Mouse (Mus musculus) gastrocnemius, postnatal 4 days (tissue): ENCODE measurements around the gene Dnaaf5. TPM values are rescaled to one million over a fixed set of nuclear protein-coding genes. Genes with fewer than 3 reads are reported as not detected.

ENCODE experiments used
- DNase-seq, 2 experiments: peaks; one replicate each; pipeline ENCODE4 v3.0.0; 2021 to 2022; ENCODE audit warnings: low spot score in 2 of 2, mixed read lengths in 2 of 2
- total RNA-seq, 2 experiments: library from RNA; stranded (reverse); gene quantifications; 2 replicates each; pipeline ENCODE4 v1.2.3; 2021

Gene Dnaaf5
- total RNA-seq, 2 experiments from 2014 or later = 10.3 to 10.4 TPM

DNA sequence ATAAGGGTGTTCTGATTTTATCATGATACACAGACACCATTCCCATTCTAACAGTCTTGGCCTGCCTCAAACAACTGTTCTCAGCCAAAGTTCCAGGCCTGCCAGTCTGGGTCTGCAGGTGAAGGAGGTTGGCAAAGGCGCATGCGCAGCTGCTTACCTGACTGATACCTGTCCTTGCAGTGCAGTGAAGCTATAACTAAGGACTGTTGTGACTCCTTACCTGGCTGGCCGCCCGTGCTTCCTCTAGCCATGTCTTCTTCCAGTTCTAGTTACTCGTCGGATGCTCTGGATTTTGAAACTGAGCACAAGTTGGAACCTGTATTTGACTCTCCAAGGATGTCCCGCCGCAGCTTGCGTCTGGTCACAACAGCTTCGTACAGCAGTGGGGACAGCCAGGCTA, 73.3 kb downstream of the Dnaaf5 start:
- no peak for DNase-seq

DNA sequence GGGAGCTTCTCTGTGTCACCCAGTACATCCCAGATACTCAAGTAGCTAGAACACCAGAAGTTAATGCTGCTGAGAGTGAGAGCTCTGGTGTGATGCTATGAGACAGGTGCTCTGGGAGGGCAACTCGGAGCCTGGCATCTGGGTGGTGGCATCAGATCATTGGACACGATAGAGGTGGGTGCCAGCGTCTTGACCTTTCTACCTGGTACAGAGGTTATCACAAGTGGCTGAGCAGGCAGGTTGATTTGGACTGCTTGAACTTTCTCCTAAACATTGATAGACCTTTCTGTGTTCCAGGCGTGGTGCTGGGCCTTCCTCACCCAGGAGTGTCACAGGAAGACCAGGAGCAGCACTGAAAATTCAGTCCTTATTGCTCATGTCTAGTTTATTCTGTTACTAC, 77.2 kb downstream of the Dnaaf5 start:
- DNase-seq = no peak

DNA sequence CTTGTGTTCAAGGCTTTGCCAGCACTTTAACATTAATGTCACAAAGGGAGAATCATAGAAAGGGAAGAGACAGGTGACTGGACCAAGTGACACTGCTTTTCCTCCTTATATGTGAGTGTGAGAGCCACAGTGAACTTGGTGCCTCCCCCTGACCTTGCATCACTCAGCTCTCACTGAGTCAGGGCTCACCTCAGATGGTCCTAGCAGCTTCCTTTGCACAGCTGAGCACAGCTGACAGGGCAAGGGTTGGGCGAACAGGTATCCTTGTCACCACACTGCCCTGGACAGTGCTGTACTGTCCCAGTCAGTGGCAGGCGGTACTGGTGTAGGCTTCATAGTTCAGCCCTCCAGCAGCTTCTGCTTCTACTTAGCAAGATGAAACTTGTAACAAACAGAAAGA, 77.6 kb downstream of the Dnaaf5 start:
- DNase-seq = no peak

DNA sequence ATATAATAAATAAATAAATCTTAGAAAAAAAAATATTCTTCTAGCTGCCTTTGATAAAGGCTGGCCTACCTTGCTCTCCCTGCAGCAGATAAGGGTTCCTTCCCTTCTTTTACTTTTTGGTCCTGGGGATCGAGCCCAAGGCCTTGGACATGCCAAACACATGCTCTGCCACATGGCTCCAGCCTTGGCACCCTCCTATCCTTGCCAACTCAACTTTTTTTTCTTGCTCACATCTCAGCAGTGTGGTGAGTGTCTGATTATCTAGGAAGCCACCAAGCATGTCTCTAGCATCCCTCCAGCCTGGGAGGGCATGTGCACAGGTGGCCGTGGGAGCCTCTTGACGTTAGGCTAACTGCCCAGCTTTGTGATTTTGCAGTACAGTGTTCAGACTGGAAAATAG, 78.3 kb downstream of the Dnaaf5 start:
- DNase-seq = no peak

GRCm38 (mm10) chr5:139229716-139230115, 79.7 kb downstream of the Dnaaf5 start:
- no peak for DNase-seq

- no peak for DNase-seq
These were observed 82.1 kb downstream of the Dnaaf5 start for GRCm38 (mm10) chr5:139232083-139232482.

DNA sequence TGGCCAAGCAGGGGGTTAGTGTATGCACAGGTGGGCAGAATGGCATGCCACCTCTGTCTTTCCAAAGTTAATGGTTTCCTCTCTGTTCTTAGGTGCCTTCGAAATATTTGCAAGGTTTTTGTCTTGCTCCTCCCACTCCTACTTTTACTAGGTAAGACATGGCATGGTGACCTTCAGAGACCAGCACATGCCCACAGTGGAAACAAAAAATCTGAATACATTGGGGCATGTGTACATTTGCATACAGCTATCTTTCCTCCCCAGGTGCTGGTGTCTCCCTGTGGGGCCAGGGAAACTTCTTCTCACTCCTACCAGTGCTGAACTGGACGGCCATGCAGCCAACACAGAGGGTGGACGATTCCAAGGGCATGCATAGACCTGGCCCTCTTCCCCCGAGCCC, 84.4 kb downstream of the Dnaaf5 start:
- no peak for DNase-seq

Other genes starting within 250 kb of the Dnaaf5 start
- 10 to 100 TPM; 39.3 to 39.7 TPM for gene Pdgfa, start 152.9 kb upstream of the Dnaaf5 start, total RNA-seq
- gene Prkar1b, start 222 bp upstream of the Dnaaf5 start, total RNA-seq = 1 to 10 TPM; 3.9 to 5.1 TPM
- 10 to 100 TPM; 61.6 to 63.6 TPM for gene Sun1, start 50.4 kb downstream of the Dnaaf5 start, total RNA-seq
- 10 to 100 TPM; 81.9 to 87.1 TPM for gene Get4, start 102.1 kb downstream of the Dnaaf5 start, total RNA-seq
- gene Adap1, start 175.4 kb downstream of the Dnaaf5 start, total RNA-seq = 1 to 10 TPM; 5.4 to 6.9 TPM
- gene Cox19, start 201.2 kb downstream of the Dnaaf5 start, total RNA-seq = 10 to 100 TPM; 58.0 to 61.4 TPM
- gene Cyp2w1, start 202.4 kb downstream of the Dnaaf5 start, total RNA-seq = not detected
- gene Gpr146, start 227.5 kb downstream of the Dnaaf5 start, total RNA-seq = 10 to 100 TPM in 1 of 2 experiments, 1 to 10 TPM in 1; 8.8 to 10.2 TPM